Mouse (Mus musculus) G1E-ER4 (cell line): ENCODE results near the gene Ttc33. TPM values are rescaled to one million over a fixed set of nuclear protein-coding genes. Genes with fewer than 3 reads are reported as not detected.

Source experiments
- GATA1 ChIP-seq: IDR thresholded peaks from one replicate; pipeline ENCODE4 v1.8.0; 2012; ENCODE audit warnings: low read length, inconsistent platforms
- polyA plus RNA-seq: library from polyadenylated mRNA; stranded (reverse); fragments of >175 nt; gene quantifications from 2 replicates; pipeline ENCODE4 v1.2.3, GENCODE M21; 2012

The Ttc33 gene
- polyA plus RNA-seq, 1 experiment = 1.9 TPM

- no peak for TF ChIP-seq GATA1
Measured at GRCm38 (mm10) chr15:5243959-5244905, 58.9 kb downstream of the Ttc33 start, which contains the start of gene Ptger4. Gene Ptger4 (minus strand): TSS chr15:5244187.

- TF ChIP-seq GATA1 = no peak
Measured at GRCm38 (mm10) chr15:5250182-5250581, 64.9 kb downstream of the Ttc33 start.

GRCm38 (mm10) chr15:5260183-5260582 is 74.9 kb downstream of the Ttc33 start:
- no peak for TF ChIP-seq GATA1

- no peak for TF ChIP-seq GATA1
Measured at GRCm38 (mm10) chr15:5261004-5261403, 75.7 kb downstream of the Ttc33 start.

- TF ChIP-seq GATA1 = no peak
Measured at GRCm38 (mm10) chr15:5262095-5262667, 76.9 kb downstream of the Ttc33 start.

GRCm38 (mm10) chr15:5262874-5263504 is 77.7 kb downstream of the Ttc33 start:
- TF ChIP-seq GATA1 = no peak

- no peak for TF ChIP-seq GATA1
Measured at GRCm38 (mm10) chr15:5266095-5266494, 80.8 kb downstream of the Ttc33 start.

Other genes with a start within 250 kb of the Ttc33 start
- gene C7, start 121.8 kb upstream of the Ttc33 start, polyA plus RNA-seq = not detected in 2 replicates
- gene Card6, start 77.0 kb upstream of the Ttc33 start, polyA plus RNA-seq = 0.46 and 0.55 TPM in 2 replicates
- gene Rpl37, start 68.9 kb upstream of the Ttc33 start, polyA plus RNA-seq = 55.2 and 56.3 TPM in 2 replicates
- 5.0 and 5.6 TPM in 2 replicates for gene Prkaa1, start 41.7 kb upstream of the Ttc33 start, polyA plus RNA-seq
- 10.6 and 13.4 TPM in 2 replicates for gene Ptger4, start 58.7 kb downstream of the Ttc33 start, polyA plus RNA-seq